29 mouse cellular contexts compared by ENCODE assay signal in the genomic region with DNA sequence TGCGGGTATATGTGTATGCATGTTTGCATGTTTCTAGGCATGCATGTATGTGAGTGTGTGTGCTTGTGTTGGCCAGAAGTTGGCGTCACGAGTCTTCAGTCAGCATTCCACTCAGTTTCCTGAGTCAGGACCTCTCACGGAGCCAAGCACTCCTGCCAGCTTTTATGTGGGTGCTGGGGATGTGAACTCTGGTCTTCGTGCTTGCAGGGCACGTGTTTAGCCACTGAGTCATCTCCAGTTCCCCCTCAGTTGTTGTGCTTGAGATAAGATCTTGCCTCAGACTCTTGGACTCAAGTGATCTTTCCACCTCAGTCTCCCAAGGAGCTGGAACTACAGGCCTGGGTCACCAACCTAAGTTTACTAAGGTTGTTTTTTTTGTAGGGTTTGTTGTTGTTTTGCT. TPM values are rescaled to one million over a fixed set of nuclear protein-coding genes. Genes with fewer than 3 reads are reported as not detected.
DNase-seq lines count a peak whose midpoint lies in the region; ATAC-seq and TF ChIP-seq lines count a peak whose summit lies in the region.
"Had no signal": no experiment of that assay in that cellular context is flagged by ENCODE, and none has a peak within 500 bp of the region (broad histone marks: within the 10 kb centered on the region; RNA-seq: fewer than 3 reads in every experiment).

No protein-coding gene starts in this region.

- H3K4me1 ChIP-seq in midbrain, embryonic 11.5 days (ENCODE audit: control insufficient read depth, insufficient read depth, low read length): no peaks in the 10 kb centered on the region
- no peaks in the 10 kb centered on the region for H3K4me1 ChIP-seq in midbrain, embryonic 15.5 days
- peaks cover 6 to 26% of the 10 kb centered on the region in 2 experiments for H3K4me1 ChIP-seq in MEL (ENCODE audit: control insufficient read depth in 1 of 2, insufficient read depth in 2 of 2, low read length in 2 of 2)
- peaks cover 34% of the 10 kb centered on the region; the same call in 1 of the 2 replicates for H3K4me1 ChIP-seq in small intestine, adult 2 months (ENCODE audit: control insufficient read depth, insufficient read depth, insufficient read length, low read length)
- no peaks in the 10 kb centered on the region for H3K4me1 ChIP-seq in kidney, adult 2 months (ENCODE audit: control insufficient read depth, insufficient read depth, low read length)
- H3K4me1 ChIP-seq: forebrain, embryonic 10.5 days; forebrain, embryonic 13.5 days; heart, embryonic 12.5 days; heart, embryonic 15.5 days; hindbrain, embryonic 10.5 days; hindbrain, embryonic 13.5 days had no signal

- no peaks in the 10 kb centered on the region for H3K36me3 ChIP-seq in midbrain, embryonic 11.5 days (ENCODE audit: control insufficient read depth, insufficient read depth, low read length)
- H3K36me3 ChIP-seq in midbrain, embryonic 15.5 days (replicated peaks): no peaks in the 10 kb centered on the region
- H3K36me3 ChIP-seq in MEL (ENCODE audit: control insufficient read depth in 1 of 2, insufficient read depth in 2 of 2, low read length in 2 of 2): peaks cover 0 to 13% of the 10 kb centered on the region in 2 experiments; a peak in 2 of 4 replicates
- H3K36me3 ChIP-seq in small intestine, adult 2 months (ENCODE audit: control insufficient read depth, insufficient read depth, low read length): no peaks in the 10 kb centered on the region
- H3K36me3 ChIP-seq in kidney, adult 2 months (ENCODE audit: control insufficient read depth, insufficient read depth, low read length): no peaks in the 10 kb centered on the region
- H3K36me3 ChIP-seq: forebrain, embryonic 10.5 days; G1E; heart, embryonic 12.5 days; heart, embryonic 15.5 days; hindbrain, embryonic 10.5 days; hindbrain, embryonic 13.5 days had no signal

- no peak overlapping the region for H3K4me3 ChIP-seq in midbrain, embryonic 11.5 days (ENCODE audit: low read depth, low read length)
- H3K4me3 ChIP-seq in midbrain, embryonic 15.5 days: no peak overlapping the region
- H3K4me3 ChIP-seq in MEL (ENCODE audit: control insufficient read depth in 1 of 2, insufficient read depth in 1 of 2, low read depth in 2 of 2, low read length in 2 of 2): no peak overlapping the region
- H3K4me3 ChIP-seq in small intestine, adult 2 months (ENCODE audit: low read depth, low read length): no peak overlapping the region
- no peak overlapping the region for H3K4me3 ChIP-seq in kidney, adult 2 months (ENCODE audit: insufficient read depth, low read depth, low read length)
- H3K4me3 ChIP-seq: forebrain, embryonic 10.5 days; forebrain, embryonic 13.5 days; gastrocnemius, adult 2 months; heart, embryonic 12.5 days; heart, embryonic 15.5 days; hindbrain, embryonic 10.5 days; hindbrain, embryonic 13.5 days had no signal

- H3K4me2 ChIP-seq in midbrain, embryonic 11.5 days: no peak overlapping the region
- H3K4me2 ChIP-seq in midbrain, embryonic 15.5 days: no peak overlapping the region
- H3K4me2 ChIP-seq: forebrain, embryonic 13.5 days; heart, embryonic 12.5 days; heart, embryonic 15.5 days; hindbrain, embryonic 13.5 days had no signal

- no peak for ATAC-seq in midbrain, embryonic 11.5 days (ENCODE audit: low FRiP score)
- ATAC-seq in midbrain, embryonic 15.5 days (replicated peaks): no peak
- ATAC-seq: activated CD4-positive, CD25-positive, alpha-beta regulatory T cell, adult 4 months; forebrain, embryonic 13.5 days; forebrain, embryonic 16.5 days; hindbrain, embryonic 16.5 days had no signal

- TF ChIP-seq POLR2A in MEL (IDR thresholded peaks at IDR 0.05; ENCODE audit: control insufficient read depth in 1 of 2, insufficient read depth in 1 of 2, low read depth in 1 of 2, low read length in 2 of 2, poor library complexity in 1 of 2): no peak
- no peak for TF ChIP-seq POLR2A in small intestine, adult 2 months (IDR thresholded peaks at IDR 0.05; ENCODE audit: low read depth, low read length)
- TF ChIP-seq POLR2A in kidney, adult 2 months (IDR thresholded peaks at IDR 0.05; ENCODE audit: low read depth, low read length): no peak

- H3K79me2 ChIP-seq in MEL (ENCODE audit: control insufficient read depth, insufficient read depth, low read length, poor library complexity): no peaks in the 10 kb centered on the region

- H3K9ac ChIP-seq in midbrain, embryonic 11.5 days (ENCODE audit: low read length): no peak overlapping the region
- H3K9ac ChIP-seq in midbrain, embryonic 15.5 days: no peak overlapping the region
- H3K9ac ChIP-seq in MEL (ENCODE audit: control insufficient read depth, low read depth, low read length, poor library complexity, severe bottlenecking): no peak overlapping the region
- H3K9ac ChIP-seq: forebrain, embryonic 13.5 days; heart, embryonic 12.5 days; heart, embryonic 15.5 days; hindbrain, embryonic 13.5 days had no signal

- TF ChIP-seq CTCF in MEL (IDR thresholded peaks at IDR 0.05 in 2 of 3, conservative IDR thresholded peaks at IDR 0.05 in 1 of 3; ENCODE audit: control insufficient read depth in 1 of 3, insufficient read depth in 1 of 3, low read depth in 2 of 3, low read length in 3 of 3, poor library complexity in 1 of 3, severe bottlenecking in 1 of 3): no peak
- TF ChIP-seq CTCF in small intestine, adult 2 months (IDR thresholded peaks at IDR 0.05; ENCODE audit: extremely low read depth, insufficient read length, insufficient replicate concordance, low read depth, low read length): no peak
- no peak for TF ChIP-seq CTCF in kidney, adult 2 months (conservative IDR thresholded peaks at IDR 0.05; ENCODE audit: insufficient read depth, insufficient read length, low read depth, low read length)

- DNase-seq in midbrain, embryonic 11.5 days (ENCODE audit: low spot score, missing footprints): peak; percentile 51
- no peak for DNase-seq in MEL (ENCODE audit: low read depth, low spot score)
- no peak for DNase-seq in kidney, adult 2 months
- no peak for DNase-seq in thymus, postnatal 0 days (ENCODE audit: low spot score)
- DNase-seq: adrenal gland, adult 8-10 months; adrenal gland, postnatal 25 days; B cell, adult 2 months; cerebellum, adult 11-12 months; cerebellum, adult 8-10 months; cerebellum, postnatal 14 days; gastrocnemius, adult 2 months; gastrocnemius, postnatal 14 days; heart, adult 18-20 months; heart, postnatal 10 days; heart, postnatal 36 days; kidney, adult 11 months had no signal

- H3K9me3 ChIP-seq in midbrain, embryonic 11.5 days (ENCODE audit: control insufficient read depth, low read length): no peaks in the 10 kb centered on the region
- H3K9me3 ChIP-seq in midbrain, embryonic 15.5 days: no peaks in the 10 kb centered on the region
- H3K9me3 ChIP-seq in MEL (replicated peaks; ENCODE audit: insufficient read depth, low read length): no peaks in the 10 kb centered on the region
- H3K9me3 ChIP-seq: forebrain, embryonic 10.5 days; forebrain, embryonic 13.5 days; G1E; heart, embryonic 12.5 days; heart, embryonic 15.5 days; hindbrain, embryonic 10.5 days; hindbrain, embryonic 13.5 days had no signal

- WGBS in midbrain, embryonic 11.5 days: 82% methylated on average over 6 of the region's 6 CpGs
- WGBS in midbrain, embryonic 15.5 days: 81% methylated on average over 6 of the region's 6 CpGs
- 49% methylated on average over 6 of the region's 6 CpGs for WGBS in small intestine, adult 2 months
- WGBS in kidney, adult 2 months: 74% methylated on average over 6 of the region's 6 CpGs

- H3K27ac ChIP-seq in midbrain, embryonic 11.5 days (ENCODE audit: low read depth, low read length): no peak overlapping the region
- no peak overlapping the region for H3K27ac ChIP-seq in midbrain, embryonic 15.5 days
- no peak overlapping the region for H3K27ac ChIP-seq in MEL (ENCODE audit: control insufficient read depth, low read depth, low read length)
- peak overlapping the region; percentile 60; the same call in 1 of the 2 replicates for H3K27ac ChIP-seq in small intestine, adult 2 months (ENCODE audit: insufficient read depth, low read depth, low read length)
- no peak overlapping the region for H3K27ac ChIP-seq in kidney, adult 2 months (ENCODE audit: insufficient read depth, low read depth, low read length)
- H3K27ac ChIP-seq: forebrain, embryonic 10.5 days; forebrain, embryonic 13.5 days; gastrocnemius, adult 2 months; heart, embryonic 15.5 days; hindbrain, embryonic 10.5 days; hindbrain, embryonic 13.5 days had no signal

- no peaks in the 10 kb centered on the region for H3K27me3 ChIP-seq in midbrain, embryonic 11.5 days (ENCODE audit: control insufficient read depth, insufficient read depth, low read length)
- no peaks in the 10 kb centered on the region for H3K27me3 ChIP-seq in midbrain, embryonic 15.5 days (replicated peaks)
- no peaks in the 10 kb centered on the region for H3K27me3 ChIP-seq in MEL (ENCODE audit: control insufficient read depth in 1 of 2, insufficient read depth in 2 of 2, low read length in 2 of 2)
- no peaks in the 10 kb centered on the region for H3K27me3 ChIP-seq in small intestine, adult 2 months (ENCODE audit: control insufficient read depth, insufficient read depth, low read length)
- H3K27me3 ChIP-seq in kidney, adult 2 months (replicated peaks; ENCODE audit: control insufficient read depth, insufficient read depth, low read length): no peaks in the 10 kb centered on the region
- H3K27me3 ChIP-seq: forebrain, embryonic 13.5 days; heart, embryonic 12.5 days; heart, embryonic 15.5 days; hindbrain, embryonic 13.5 days had no signal

- no peak for TF ChIP-seq RAD21 in MEL (IDR thresholded peaks at IDR 0.05; ENCODE audit: low read depth, low read length)

- TF ChIP-seq EP300 in MEL (IDR thresholded peaks at IDR 0.05; ENCODE audit: low read depth in 1 of 2, low read length in 2 of 2): no peak

RNA-seq across cellular contexts. Expression of gene 1700016K19Rik, which starts 9.4 kb away (rescaled TPM):
- 0.23 TPM in 1 of 2 replicates, not detected in the other for polyA plus RNA-seq in midbrain, embryonic 11.5 days (2014; fragmentation: Nextera tagmentation; extraction: Ambion mirVana)
- 4.8 and 5.5 TPM in 2 replicates for polyA plus RNA-seq in midbrain, embryonic 15.5 days (2015; fragmentation: Nextera tagmentation; extraction: Ambion mirVana)
- total RNA-seq in MEL (2012; rRNA removed): not detected in 2 replicates
- under 1 TPM in 1 of 2 experiments, not detected in 1; 0.25 TPM for polyA plus RNA-seq in MEL (2012; ENCODE audit: insufficient read depth in 1 of 2, insufficient read length in 2 of 2, low read depth in 1 of 2, low replicate concordance in 2 of 2, missing spikeins in 1 of 2)
- polyA plus RNA-seq in small intestine, adult 2 months (2012; rRNA removed): 0.18 and 0.39 TPM in 2 replicates
- 0.08 and 0.10 TPM in 2 replicates for polyA plus RNA-seq in kidney, adult 2 months (2012; rRNA removed)
- 1.2 and 1.3 TPM in 2 replicates for polyA plus RNA-seq in thymus, postnatal 0 days (2015; fragmentation: Nextera tagmentation; extraction: Ambion mirVana)
- total RNA-seq: adrenal gland, adult 8-10 months; adrenal gland, postnatal 25 days; gastrocnemius, adult 2 months; gastrocnemius, postnatal 14 days; gastrocnemius, postnatal 4 days; heart, postnatal 10 days; heart, postnatal 36 days had no signal
- polyA plus RNA-seq: G1E had no signal

RNA-seq across cellular contexts. Expression of gene Rflnb, which starts 18.5 kb away (rescaled TPM):
- 13.4 and 13.9 TPM in 2 replicates for polyA plus RNA-seq in midbrain, embryonic 11.5 days (2014; fragmentation: Nextera tagmentation; extraction: Ambion mirVana)
- 10.9 and 11.3 TPM in 2 replicates for polyA plus RNA-seq in midbrain, embryonic 15.5 days (2015; fragmentation: Nextera tagmentation; extraction: Ambion mirVana)
- total RNA-seq in MEL (2012; rRNA removed): 4.8 and 7.4 TPM in 2 replicates
- 1 to 10 TPM in 1 of 2 experiments, not detected in 1; 8.7 TPM for polyA plus RNA-seq in MEL (2012; ENCODE audit: insufficient read depth in 1 of 2, insufficient read length in 2 of 2, low read depth in 1 of 2, low replicate concordance in 2 of 2, missing spikeins in 1 of 2)
- 21.3 and 21.5 TPM in 2 replicates for polyA plus RNA-seq in small intestine, adult 2 months (2012; rRNA removed)
- polyA plus RNA-seq in kidney, adult 2 months (2012; rRNA removed): 15.8 and 18.8 TPM in 2 replicates
- polyA plus RNA-seq in thymus, postnatal 0 days (2015; fragmentation: Nextera tagmentation; extraction: Ambion mirVana): 10.6 and 13.2 TPM in 2 replicates
